Mouse (Mus musculus) thymus, postnatal 4 days (tissue): Measurements from ENCODE around the gene Intu.

Experiments
- DNase-seq: peaks from one replicate; pipeline ENCODE4 v3.0.0; 2021

Intu gene

GRCm38 (mm10) chr3:40531286-40532141 is at the start of gene Intu:
Gene Intu (plus strand): TSS chr3:40531286.
- peak; percentile 37 for DNase-seq

- no peak for DNase-seq
These were observed 47.8 kb upstream of the Intu start for GRCm38 (mm10) chr3:40483221-40483654.

- DNase-seq, result no peak
These were observed 43.7 kb upstream of the Intu start for GRCm38 (mm10) chr3:40487381-40487780.

GRCm38 (mm10) chr3:40491742-40492141 is 39.3 kb upstream of the Intu start:
- peak; percentile 39 for DNase-seq

- DNase-seq, result peak; percentile 10
These were observed 32.2 kb upstream of the Intu start for GRCm38 (mm10) chr3:40498898-40499297.

GRCm38 (mm10) chr3:40500157-40500808 is 30.8 kb upstream of the Intu start:
- no peak for DNase-seq

GRCm38 (mm10) chr3:40504377-40504776 is 26.7 kb upstream of the Intu start:
- DNase-seq, result no peak

- DNase-seq, result no peak
These were observed 25.6 kb upstream of the Intu start for GRCm38 (mm10) chr3:40505451-40506014.

GRCm38 (mm10) chr3:40508927-40509576 is 22.0 kb upstream of the Intu start:
- DNase-seq, result no peak

- no peak for DNase-seq
These were observed 20.5 kb upstream of the Intu start for GRCm38 (mm10) chr3:40510567-40510966.

- DNase-seq, result no peak
These were observed 17.9 kb upstream of the Intu start for GRCm38 (mm10) chr3:40512936-40513829.

- DNase-seq, result no peak
These were observed 12.8 kb upstream of the Intu start for GRCm38 (mm10) chr3:40518240-40518639.

- no peak for DNase-seq
These were observed 11.5 kb upstream of the Intu start for GRCm38 (mm10) chr3:40519555-40519954.

GRCm38 (mm10) chr3:40520567-40520966 is 10.5 kb upstream of the Intu start:
- no peak for DNase-seq

GRCm38 (mm10) chr3:40522446-40522845 is 8.6 kb upstream of the Intu start:
- DNase-seq, result no peak

GRCm38 (mm10) chr3:40522846-40523245 is 8.2 kb upstream of the Intu start:
- no peak for DNase-seq

GRCm38 (mm10) chr3:40523371-40523783 is 7.7 kb upstream of the Intu start:
- DNase-seq, result no peak

- DNase-seq, result no peak
These were observed 6.2 kb upstream of the Intu start for GRCm38 (mm10) chr3:40524841-40525240.

GRCm38 (mm10) chr3:40525341-40525740 is 5.7 kb upstream of the Intu start:
- peak; percentile 87 for DNase-seq

- no peak for DNase-seq
These were observed 5.0 kb upstream of the Intu start for GRCm38 (mm10) chr3:40526095-40526494.

- no peak for DNase-seq
These were observed 3.9 kb upstream of the Intu start for GRCm38 (mm10) chr3:40527218-40527617.
